Comparison of ENCODE assay signal across 26 mouse cellular contexts in the genomic region with DNA sequence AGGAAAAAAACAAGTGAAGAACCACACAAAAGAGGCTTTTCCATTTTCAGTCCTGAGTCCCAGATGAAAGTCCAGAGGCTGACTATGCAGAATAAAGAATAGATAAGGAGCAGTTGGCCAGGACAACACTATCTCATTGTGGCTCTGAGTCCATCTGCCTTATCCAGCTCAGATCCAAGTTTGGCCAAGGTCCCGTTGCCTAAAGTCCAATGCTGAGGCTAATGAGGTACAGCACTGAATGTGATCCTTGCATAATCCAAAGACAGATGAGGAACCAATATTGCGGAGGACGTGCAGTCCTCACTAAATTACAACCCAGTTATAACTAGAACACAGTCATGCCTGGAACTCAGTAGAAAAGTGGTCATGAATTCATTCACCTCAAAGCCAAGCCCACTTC.
DNase-seq lines count a peak whose midpoint lies in the region; ATAC-seq and TF ChIP-seq lines count a peak whose summit lies in the region.
"Had no signal": no experiment of that assay in that cellular context is flagged by ENCODE, and none has a peak within 500 bp of the region (broad histone marks: within the 10 kb centered on the region; RNA-seq: fewer than 3 reads in every experiment).

No protein-coding gene starts in this region.

- no peak overlapping the region for H3K9ac ChIP-seq in liver, adult 2 months (ENCODE audit: low read depth, low read length)
- H3K9ac ChIP-seq in liver, embryonic 11.5 days (ENCODE audit: low read depth, low read length), result no peak overlapping the region
- H3K9ac ChIP-seq in forebrain, embryonic 11.5 days (ENCODE audit: low read length), result no peak overlapping the region
- H3K9ac ChIP-seq: embryonic facial prominence, embryonic 12.5 days; forebrain, embryonic 13.5 days; forebrain, embryonic 15.5 days; forebrain, postnatal 0 days had no signal

- no peaks in the 10 kb centered on the region; the same call in 1 of the 2 replicates for H3K9me3 ChIP-seq in liver, embryonic 11.5 days (ENCODE audit: control insufficient read depth, low read length)
- H3K9me3 ChIP-seq in forebrain, embryonic 11.5 days (ENCODE audit: control insufficient read depth, low read length), result no peaks in the 10 kb centered on the region; the same call in 1 of the 2 replicates
- H3K9me3 ChIP-seq: embryonic facial prominence, embryonic 12.5 days; forebrain, embryonic 10.5 days; forebrain, embryonic 15.5 days; G1E had no signal

- peak; percentile 59 for DNase-seq in liver, adult 2 months (ENCODE audit: extremely low read depth, low read depth, low spot score)
- no peak for DNase-seq in liver, embryonic 11.5 days (ENCODE audit: low spot score)
- DNase-seq in gonadal fat pad, adult 2 months (ENCODE audit: low read depth), result peak; percentile 45
- DNase-seq in forebrain, embryonic 11.5 days (ENCODE audit: low spot score), result no peak
- no peak for DNase-seq in cerebellum, adult 9-11 months
- DNase-seq: adrenal gland, adult 8-10 months; adrenal gland, postnatal 14 days; adrenal gland, postnatal 36 days; B cell, adult 2 months; cerebellum, adult 11 months; cerebellum, adult 18-20 months; cerebellum, adult 8-10 months; cerebellum, postnatal 10 days; cerebellum, postnatal 25 days; forebrain, postnatal 0 days had no signal

- H3K27me3 ChIP-seq in liver, adult 2 months (ENCODE audit: control insufficient read depth, insufficient read depth, low read length), result no peaks in the 10 kb centered on the region
- no peaks in the 10 kb centered on the region for H3K27me3 ChIP-seq in liver, embryonic 11.5 days (replicated peaks; ENCODE audit: control insufficient read depth, insufficient read depth, low read length)
- H3K27me3 ChIP-seq in forebrain, embryonic 11.5 days (ENCODE audit: control insufficient read depth, insufficient read depth, low read length), result no peaks in the 10 kb centered on the region
- H3K27me3 ChIP-seq: embryonic facial prominence, embryonic 12.5 days; forebrain, embryonic 13.5 days; forebrain, embryonic 15.5 days had no signal

- H3K79me2 ChIP-seq in liver, adult 2 months (ENCODE audit: control insufficient read depth, insufficient read depth, low read length), result no peaks in the 10 kb centered on the region

- no peak overlapping the region for H3K4me2 ChIP-seq in liver, embryonic 11.5 days
- no peak overlapping the region for H3K4me2 ChIP-seq in forebrain, embryonic 11.5 days (ENCODE audit: low read depth, low read length, severe bottlenecking)
- H3K4me2 ChIP-seq: embryonic facial prominence, embryonic 12.5 days; forebrain, embryonic 13.5 days; forebrain, embryonic 15.5 days had no signal

- H3K4me1 ChIP-seq in liver, adult 2 months (ENCODE audit: control insufficient read depth, insufficient read depth, low read length), result no peaks in the 10 kb centered on the region
- H3K4me1 ChIP-seq in liver, embryonic 11.5 days (replicated peaks; ENCODE audit: control insufficient read depth, insufficient read depth, low read length), result no peaks in the 10 kb centered on the region
- H3K4me1 ChIP-seq in bone marrow macrophage, adult 2 months (ENCODE audit: control insufficient read depth, insufficient read depth, low read length), result peaks cover 20% of the 10 kb centered on the region
- no peaks in the 10 kb centered on the region for H3K4me1 ChIP-seq in forebrain, embryonic 11.5 days (replicated peaks; ENCODE audit: control insufficient read depth, insufficient read depth, low read length)
- H3K4me1 ChIP-seq: embryonic facial prominence, embryonic 10.5 days; embryonic facial prominence, embryonic 12.5 days; forebrain, embryonic 10.5 days had no signal

- TF ChIP-seq CTCF in liver, adult 2 months (IDR thresholded peaks at IDR 0.05; ENCODE audit: low read depth, low read length), result no peak
- TF ChIP-seq CTCF in bone marrow macrophage, adult 2 months (IDR thresholded peaks at IDR 0.05; ENCODE audit: low read depth, low read length), result no peak

- WGBS in liver, adult 2 months, result 85% methylated on average over 3 of the region's 3 CpGs
- WGBS in liver, embryonic 11.5 days, result 84% methylated on average over 3 of the region's 3 CpGs
- whole genome bisulfite sequencing in forebrain, embryonic 11.5 days, result 93% methylated on average over 3 of the region's 3 CpGs

- no peak overlapping the region for H3K4me3 ChIP-seq in liver, adult 2 months (ENCODE audit: insufficient read depth, low read depth, low read length)
- no peak overlapping the region for H3K4me3 ChIP-seq in liver, embryonic 11.5 days (ENCODE audit: low read depth, low read length)
- H3K4me3 ChIP-seq in bone marrow macrophage, adult 2 months (ENCODE audit: insufficient read depth, low read length), result no peak overlapping the region
- no peak overlapping the region for H3K4me3 ChIP-seq in forebrain, embryonic 11.5 days (ENCODE audit: low read depth, low read length)
- H3K4me3 ChIP-seq: embryonic facial prominence, embryonic 10.5 days; embryonic facial prominence, embryonic 12.5 days; forebrain, embryonic 10.5 days; forebrain, embryonic 13.5 days; forebrain, embryonic 15.5 days had no signal

- no peak for TF ChIP-seq POLR2A in liver, adult 2 months (IDR thresholded peaks at IDR 0.05; ENCODE audit: extremely low read depth, insufficient read depth, low read length)
- TF ChIP-seq POLR2A in bone marrow macrophage, adult 2 months (IDR thresholded peaks at IDR 0.05; ENCODE audit: borderline replicate concordance, low read depth, low read length), result no peak

- no peak overlapping the region for H3K27ac ChIP-seq in liver, adult 2 months (replicated peaks; ENCODE audit: insufficient read depth, low read depth, low read length)
- no peak overlapping the region for H3K27ac ChIP-seq in liver, embryonic 11.5 days (ENCODE audit: low read depth, low read length)
- peak overlapping the region; percentile 11; the same call in 1 of the 2 replicates for H3K27ac ChIP-seq in bone marrow macrophage, adult 2 months (ENCODE audit: insufficient read depth, low read depth, low read length)
- no peak overlapping the region for H3K27ac ChIP-seq in forebrain, embryonic 11.5 days (ENCODE audit: low read depth, low read length)
- H3K27ac ChIP-seq: embryonic facial prominence, embryonic 10.5 days; embryonic facial prominence, embryonic 12.5 days; forebrain, embryonic 10.5 days; forebrain, embryonic 13.5 days; forebrain, embryonic 15.5 days had no signal

- ATAC-seq in liver, embryonic 11.5 days (replicated peaks; ENCODE audit: low FRiP score), result no peak
- peak; percentile 24; the same call in 1 of the 2 replicates for ATAC-seq in megakaryocyte progenitor cell, adult 5-6 weeks (replicated peaks; ENCODE audit: poor library complexity)
- no peak for ATAC-seq in forebrain, embryonic 11.5 days (replicated peaks; ENCODE audit: low FRiP score)
- ATAC-seq: activated CD4-positive, CD25-positive, alpha-beta regulatory T cell, adult 4 months; CD4-positive, CD25-positive, alpha-beta regulatory T cell, adult 4 months; forebrain, embryonic 13.5 days; forebrain, embryonic 15.5 days; forebrain, postnatal 0 days; Patski had no signal

- no peaks in the 10 kb centered on the region for H3K36me3 ChIP-seq in liver, adult 2 months (ENCODE audit: control insufficient read depth, insufficient read depth, low read length)
- H3K36me3 ChIP-seq in liver, embryonic 11.5 days (ENCODE audit: control insufficient read depth, insufficient read depth, low read length), result no peaks in the 10 kb centered on the region
- no peaks in the 10 kb centered on the region for H3K36me3 ChIP-seq in forebrain, embryonic 11.5 days (ENCODE audit: control insufficient read depth, insufficient read depth, low read length)
- H3K36me3 ChIP-seq: embryonic facial prominence, embryonic 10.5 days; embryonic facial prominence, embryonic 12.5 days; forebrain, embryonic 10.5 days; forebrain, embryonic 15.5 days; G1E had no signal

Comparison
In these comparisons a context has a peak if more than half of its experiments do, and no peak if none do; other contexts are left out.
1. DNase-seq: peak in liver, adult 2 months (single experiment) and gonadal fat pad, adult 2 months (single experiment); none in liver, embryonic 11.5 days (single experiment), forebrain, embryonic 11.5 days (single experiment) and cerebellum, adult 9-11 months (single experiment).